Mouse (Mus musculus) ES-Bruce4 (cell line): ENCODE results near the gene Treml1.

Source experiments
- EP300 ChIP-seq: IDR thresholded peaks from 2 replicates; pipeline ENCODE4 v1.6.1; 2011; ENCODE audit warnings: low read depth, low read length; ENCODE audit not compliant: insufficient read depth
- POLR2A ChIP-seq: IDR thresholded peaks from one replicate; pipeline ENCODE4 v1.8.1; 2011; ENCODE audit warnings: low read length; ENCODE audit not compliant: insufficient read depth

GRCm38 (mm10) chr17:48401710-48402109, 42.0 kb downstream of the Treml1 start:
- TF ChIP-seq POLR2A (no peak), EP300 (no peak)
